Comparison of ENCODE assay signal across 9 mouse cellular contexts in genomic region chr14:100457870-100458726, GRCm38 (mm10).
DNase-seq lines count a peak whose midpoint lies in the region; TF ChIP-seq lines count a peak whose summit lies in the region.
"Had no signal": no experiment of that assay in that cellular context is flagged by ENCODE, and none has a peak within 500 bp of the region (broad histone marks: within the 10 kb centered on the region; RNA-seq: fewer than 3 reads in every experiment).

No protein-coding gene starts in this region.

- peaks cover 2% of the 10 kb centered on the region; the same call in 1 of the 2 replicates for H3K4me1 ChIP-seq in heart, adult 2 months (ENCODE audit: control insufficient read depth, insufficient read depth, low read length)
- H3K4me1 ChIP-seq in embryonic facial prominence, embryonic 10.5 days, result peaks cover 48% of the 10 kb centered on the region
- peaks cover 50% of the 10 kb centered on the region for H3K4me1 ChIP-seq in midbrain, embryonic 10.5 days

- TF ChIP-seq CTCF in heart, adult 2 months (IDR thresholded peaks at IDR 0.05), result peak; percentile 67

- H3K9ac ChIP-seq in heart, adult 2 months (ENCODE audit: low read depth, low read length), result no peak overlapping the region

- no peak for TF ChIP-seq EP300 in heart, adult 2 months (IDR thresholded peaks at IDR 0.05; ENCODE audit: insufficient read depth, low read depth, low read length)

- H3K4me3 ChIP-seq in heart, adult 2 months, result no peak overlapping the region
- H3K4me3 ChIP-seq in embryonic facial prominence, embryonic 10.5 days, result no peak overlapping the region
- no peak overlapping the region for H3K4me3 ChIP-seq in midbrain, embryonic 10.5 days
- H3K4me3 ChIP-seq: erythroblast, embryonic 14.5 days had no signal

- WGBS in heart, adult 2 months, result 65% methylated on average over 7 of the region's 7 CpGs
- WGBS in embryonic facial prominence, embryonic 10.5 days, result 40% methylated on average over 7 of the region's 7 CpGs
- 29% methylated on average over 7 of the region's 7 CpGs for WGBS in midbrain, embryonic 10.5 days

- no peaks in the 10 kb centered on the region for H3K9me3 ChIP-seq in embryonic facial prominence, embryonic 10.5 days
- H3K9me3 ChIP-seq in midbrain, embryonic 10.5 days (replicated peaks), result no peaks in the 10 kb centered on the region

- no peaks in the 10 kb centered on the region for H3K27me3 ChIP-seq in heart, adult 2 months (ENCODE audit: control insufficient read depth, insufficient read depth, low read length)
- H3K27me3 ChIP-seq in embryonic facial prominence, embryonic 10.5 days (replicated peaks; ENCODE audit: low read depth, poor library complexity, severe bottlenecking), result no peaks in the 10 kb centered on the region
- H3K27me3 ChIP-seq in midbrain, embryonic 10.5 days (ENCODE audit: low read depth, poor library complexity, severe bottlenecking), result peaks cover 10% of the 10 kb centered on the region; the same call in 1 of the 2 replicates

- peaks cover 3% of the 10 kb centered on the region for H3K36me3 ChIP-seq in heart, adult 2 months (ENCODE audit: control insufficient read depth, insufficient read depth, low read length)
- H3K36me3 ChIP-seq in embryonic facial prominence, embryonic 10.5 days (replicated peaks), result no peaks in the 10 kb centered on the region
- H3K36me3 ChIP-seq in midbrain, embryonic 10.5 days, result no peaks in the 10 kb centered on the region

- H3K27ac ChIP-seq in heart, adult 2 months, result no peak overlapping the region
- H3K27ac ChIP-seq in embryonic facial prominence, embryonic 10.5 days (replicated peaks), result peak overlapping the region; percentile 82
- peak overlapping the region; percentile 82 for H3K27ac ChIP-seq in midbrain, embryonic 10.5 days (replicated peaks)

- TF ChIP-seq POLR2A in heart, adult 2 months (IDR thresholded peaks at IDR 0.05; ENCODE audit: insufficient read depth, low read depth, low read length), result no peak

- no peaks in the 10 kb centered on the region for H3K79me2 ChIP-seq in heart, adult 2 months (replicated peaks; ENCODE audit: control insufficient read depth, insufficient read depth, low read length)

- DNase-seq in heart, adult 2 months, result no peak
- DNase-seq in heart, adult 9 months (ENCODE audit: low spot score in 2 of 2), result no peak
- DNase-seq in embryonic facial prominence, embryonic 10.5 days (ENCODE audit: low spot score), result peak; percentile 25
- DNase-seq in kidney, adult 9 months, result peak; percentile 81
- DNase-seq in midbrain, embryonic 10.5 days (ENCODE audit: low spot score), result peak; percentile 24
- no peak for DNase-seq in spleen, postnatal 4 days (ENCODE audit: low spot score in 2 of 2)
- DNase-seq in thymus, postnatal 0 days (ENCODE audit: low spot score), result no peak
- DNase-seq in cerebellum, adult 9-10 months, result no peak

- intact Hi-C loops in heart, adult 2 months (cut with DNase I), result loop anchor here (5.0 kb wide), 2 partner anchors 446 to 526 kb away; no protein-coding TSS in a partner anchor

Comparison
In these comparisons a context has a peak if more than half of its experiments do, and no peak if none do; other contexts are left out.
1. DNase-seq: peak in embryonic facial prominence, embryonic 10.5 days (single experiment), kidney, adult 9 months (single experiment) and midbrain, embryonic 10.5 days (single experiment); none in heart, adult 2 months (0 of 2), heart, adult 9 months (0 of 2), spleen, postnatal 4 days (0 of 2), thymus, postnatal 0 days (single experiment) and cerebellum, adult 9-10 months (single experiment).